Mouse (Mus musculus) myocyte (in vitro differentiated cells): ENCODE data around the gene Itpripl2. TPM values are rescaled to one million over a fixed set of nuclear protein-coding genes. Genes with fewer than 3 reads are reported as not detected.

Experiments
- H3K27me3 ChIP-seq: one replicate; pipeline ENCODE4 v1.6.1; 2011; ENCODE audit not compliant: control insufficient read depth, insufficient read depth, insufficient read length
- H3K36me3 ChIP-seq: one replicate; pipeline ENCODE4 v1.6.1; 2011; ENCODE audit not compliant: control insufficient read depth, insufficient read depth
- H3K4me2 ChIP-seq: one replicate; pipeline ENCODE4 v1.6.1; 2011; ENCODE audit warnings: low read depth, control low read depth
- H3K4me3 ChIP-seq: one replicate; pipeline ENCODE4 v1.5.1; 2011; ENCODE audit warnings: mild to moderate bottlenecking, control low read depth, moderate library complexity
- H3K79me2 ChIP-seq: one replicate; pipeline ENCODE4 v1.6.1; 2011; ENCODE audit not compliant: control insufficient read depth, insufficient read depth
- H3ac ChIP-seq: one replicate; pipeline ENCODE4 v1.6.1; 2011; ENCODE audit not compliant: control insufficient read depth, insufficient read length
- E2F4 ChIP-seq: IDR thresholded peaks from one replicate; pipeline ENCODE4 v1.6.1; 2011; ENCODE audit warnings: mild to moderate bottlenecking, control low read depth, moderate library complexity; ENCODE audit not compliant: insufficient read depth
- MAX ChIP-seq: IDR thresholded peaks from one replicate; pipeline ENCODE4 v1.6.1; 2011; ENCODE audit warnings: low read depth, mild to moderate bottlenecking, control low read depth
- MYOD1 ChIP-seq, 3 experiments: IDR thresholded peaks; one replicate each; pipeline ENCODE4 v1.6.1; 2011; ENCODE audit warnings: control low read depth in 2 of 3, low read depth in 2 of 3, mild to moderate bottlenecking in 2 of 3, moderate library complexity in 1 of 3; ENCODE audit not compliant: insufficient read length in 2 of 3, control insufficient read depth in 1 of 3
- MYOG ChIP-seq, 3 experiments: IDR thresholded peaks; one replicate each; pipeline ENCODE4 v1.6.1; 2011; ENCODE audit warnings: control low read depth in 2 of 3, low read depth in 2 of 3, mild to moderate bottlenecking in 2 of 3; ENCODE audit not compliant: insufficient read length in 2 of 3, control insufficient read depth in 1 of 3, insufficient read depth in 1 of 3
- POLR2A ChIP-seq: IDR thresholded peaks from one replicate; pipeline ENCODE4 v1.6.1; 2011; ENCODE audit warnings: low read depth, mild to moderate bottlenecking, control low read depth, moderate library complexity; ENCODE audit not compliant: insufficient read length
- POLR2AphosphoS2 ChIP-seq: IDR thresholded peaks from one replicate; pipeline ENCODE4 v1.6.1; 2011; ENCODE audit warnings: low read depth, control low read depth; ENCODE audit not compliant: insufficient read length
- REST ChIP-seq: IDR thresholded peaks from one replicate; pipeline ENCODE4 v1.6.1; 2011; ENCODE audit warnings: mild to moderate bottlenecking, control low read depth, moderate library complexity; ENCODE audit not compliant: insufficient read depth, insufficient read length
- SRF ChIP-seq: IDR thresholded peaks from one replicate; pipeline ENCODE4 v1.6.1; 2011; ENCODE audit warnings: low read depth; ENCODE audit not compliant: control insufficient read depth, insufficient read length
- TCF12 ChIP-seq: IDR thresholded peaks from one replicate; pipeline ENCODE4 v1.6.1; 2011; ENCODE audit warnings: mild to moderate bottlenecking, control low read depth; ENCODE audit not compliant: poor library complexity, insufficient read depth, severe bottlenecking
- TCF3 ChIP-seq: IDR thresholded peaks from one replicate; pipeline ENCODE4 v1.6.1; 2011; ENCODE audit warnings: low read depth, control low read depth; ENCODE audit not compliant: insufficient read length
- USF1 ChIP-seq: IDR thresholded peaks from one replicate; pipeline ENCODE4 v1.6.1; 2011; ENCODE audit warnings: low read depth, mild to moderate bottlenecking, control low read depth, moderate library complexity
- polyA plus RNA-seq: library from polyadenylated mRNA; unstranded; fragments of >200 nt; fragmentation: generic; extraction: Trizol; gene quantifications from one replicate; pipeline ENCODE4 v1.2.1, GENCODE M21; 2012; ENCODE audit warnings: missing spikeins

Itpripl2 gene
- polyA plus RNA-seq, 1 experiment = 10.7 TPM

GRCm38 (mm10) chr7:118461400-118462136, 30.2 kb downstream of the Itpripl2 start:
- no peaks in the 10 kb centered on the region for H3K79me2 ChIP-seq
- H3K4me2 ChIP-seq = no peak overlapping the region
- TF ChIP-seq SRF (no peak), MYOD1 (IDR thresholded peaks at IDR 0.05; ENCODE audit: control insufficient read depth in 1 of 3, insufficient read length in 2 of 3, low read depth in 2 of 3) (peak in 1 of 3 experiments; percentile 20)
- H3K36me3 ChIP-seq = no peaks in the 10 kb centered on the region
- no peak overlapping the region for H3K4me3 ChIP-seq
- H3K27me3 ChIP-seq = no peaks in the 10 kb centered on the region
- H3ac ChIP-seq = no peak overlapping the region

- Histone ChIP-seq H3K4me2 (no peak overlapping the region), H3K4me3 (no peak overlapping the region), H3ac (no peak overlapping the region), H3K36me3 (no peaks in the 10 kb centered on the region), H3K27me3 (no peaks in the 10 kb centered on the region), H3K79me2 (no peaks in the 10 kb centered on the region)
- no peak for TF ChIP-seq MAX
Observed at GRCm38 (mm10) chr7:118453722-118454121, 38.1 kb downstream of the Itpripl2 start.

GRCm38 (mm10) chr7:118452940-118453339, 38.8 kb downstream of the Itpripl2 start:
- Histone ChIP-seq H3K36me3 (no peaks in the 10 kb centered on the region), H3K27me3 (no peaks in the 10 kb centered on the region), H3K4me3 (no peak overlapping the region), H3ac (no peak overlapping the region), H3K79me2 (no peaks in the 10 kb centered on the region), H3K4me2 (no peak overlapping the region)
- TF ChIP-seq SRF (no peak), MYOG (IDR thresholded peaks at IDR 0.05; ENCODE audit: control insufficient read depth in 1 of 3, insufficient read depth in 1 of 3, insufficient read length in 2 of 3, low read depth in 2 of 3) (peak in 1 of 3 experiments; percentile 24), MYOD1 (IDR thresholded peaks at IDR 0.05; ENCODE audit: control insufficient read depth in 1 of 3, insufficient read length in 2 of 3, low read depth in 2 of 3) (peak in 1 of 3 experiments; percentile 75)

GRCm38 (mm10) chr7:118448134-118448967, 43.4 kb downstream of the Itpripl2 start, which contains the start of gene Syt17:
Gene Syt17, minus strand, starts transcription at chr7:118448222.
- Histone ChIP-seq H3K4me3 (peak within 1 kb of the TSS; percentile 37), H3K79me2 (no peaks in the 10 kb centered on the region), H3K27me3 (no peaks in the 10 kb centered on the region), H3ac (peak within 1 kb of the TSS; percentile 64), H3K36me3 (no peaks in the 10 kb centered on the region), H3K4me2 (peak within 1 kb of the TSS; percentile 88)
- TF ChIP-seq POLR2AphosphoS2 (no peak), MAX (no peak), MYOG (IDR thresholded peaks at IDR 0.05; ENCODE audit: control insufficient read depth in 1 of 3, insufficient read depth in 1 of 3, insufficient read length in 2 of 3, low read depth in 2 of 3) (peak in 1 of 3 experiments; percentile 34), SRF (peak; percentile 51), E2F4 (no peak), MYOD1 (IDR thresholded peaks at IDR 0.05; ENCODE audit: control insufficient read depth in 1 of 3, insufficient read length in 2 of 3, low read depth in 2 of 3) (no peak), POLR2A (peak; percentile 15)

GRCm38 (mm10) chr7:118447291-118448133, 44.3 kb downstream of the Itpripl2 start:
- H3ac ChIP-seq = peak overlapping the region; percentile 64
- H3K4me3 ChIP-seq = peak overlapping the region; percentile 37
- no peaks in the 10 kb centered on the region for H3K36me3 ChIP-seq
- no peaks in the 10 kb centered on the region for H3K27me3 ChIP-seq
- H3K4me2 ChIP-seq = peak overlapping the region; percentile 88
- TF ChIP-seq TCF12 (no peak), MYOD1 (IDR thresholded peaks at IDR 0.05; ENCODE audit: control insufficient read depth in 1 of 3, insufficient read length in 2 of 3, low read depth in 2 of 3) (peak in 2 of 3 experiments; percentile 18 to 65), SRF (no peak), MAX (no peak), REST (no peak), TCF3 (no peak), E2F4 (no peak), MYOG (IDR thresholded peaks at IDR 0.05; ENCODE audit: control insufficient read depth in 1 of 3, insufficient read depth in 1 of 3, insufficient read length in 2 of 3, low read depth in 2 of 3) (peak in 2 of 3 experiments; percentile 44 to 62), USF1 (no peak), POLR2AphosphoS2 (no peak)
- no peaks in the 10 kb centered on the region for H3K79me2 ChIP-seq
